Mouse (Mus musculus) liver, embryonic 13.5 days (tissue): ENCODE measurements around the gene Mef2c. TPM values are rescaled to one million over a fixed set of nuclear protein-coding genes. Genes with fewer than 3 reads are reported as not detected.

Source experiments
- ATAC-seq: fragments of 200-750 bp; cut with Nextera tagmentation; 2 replicates; pipeline ENCODE4 v1.8.0; 2017; ENCODE audit warnings: low read depth, mild to moderate bottlenecking, moderate number of reproducible peaks, moderate library complexity
- DNase-seq: peaks from one replicate; pipeline ENCODE4 v3.0.0; 2022
- H3K27ac ChIP-seq: fragments of 300-500 bp; sonication (generic); 2 replicates; pipeline ENCODE4 v1.5.1; 2015; ENCODE audit warnings: moderate library complexity, mild to moderate bottlenecking, inconsistent platforms
- H3K27me3 ChIP-seq: fragments of 300-500 bp; sonication (generic); 2 replicates; pipeline ENCODE4 v1.6.1; 2015; ENCODE audit warnings: mild to moderate bottlenecking, inconsistent platforms
- H3K36me3 ChIP-seq: fragments of 300-500 bp; sonication (generic); 2 replicates; pipeline ENCODE4 v1.6.1; 2015; ENCODE audit warnings: mild to moderate bottlenecking, inconsistent platforms
- H3K4me1 ChIP-seq: fragments of 300-500 bp; sonication (generic); replicated peaks from 2 replicates; pipeline ENCODE4 v1.6.1; 2015; ENCODE audit warnings: inconsistent platforms
- H3K4me2 ChIP-seq: fragments of 300-500 bp; sonication (generic); 2 replicates; pipeline ENCODE4 v1.6.1; 2015; ENCODE audit warnings: inconsistent platforms, mild to moderate bottlenecking, moderate library complexity
- H3K4me3 ChIP-seq: fragments of 300-500 bp; sonication (generic); replicated peaks from 2 replicates; pipeline ENCODE4 v1.5.1; 2015; ENCODE audit warnings: mild to moderate bottlenecking, inconsistent platforms
- H3K9ac ChIP-seq: fragments of 300-500 bp; sonication (generic); 2 replicates; pipeline ENCODE4 v1.6.1; 2015; ENCODE audit warnings: mild to moderate bottlenecking, inconsistent platforms
- H3K9me3 ChIP-seq: fragments of 300-500 bp; sonication (generic); replicated peaks from 2 replicates; pipeline ENCODE4 v1.6.1; 2016; ENCODE audit warnings: inconsistent platforms
- WGBS: fragments of 180-500 bp; shearing (Covaris S2); methylation state at CpG from one replicate; pipeline ENCODE4 v1.1.7; 2015; ENCODE audit not compliant: insufficient replicate concordance; 5-methylcytosine and 5-hydroxymethylcytosine counted together
- polyA plus RNA-seq: library from polyadenylated mRNA; unstranded; fragments of >200 nt; fragmentation: Nextera tagmentation; extraction: Ambion mirVana; gene quantifications from 2 replicates; pipeline ENCODE4 v1.2.1, GENCODE M21; 2015

Mef2c gene
- polyA plus RNA-seq: 15.4 and 21.7 TPM in 2 replicates

DNA sequence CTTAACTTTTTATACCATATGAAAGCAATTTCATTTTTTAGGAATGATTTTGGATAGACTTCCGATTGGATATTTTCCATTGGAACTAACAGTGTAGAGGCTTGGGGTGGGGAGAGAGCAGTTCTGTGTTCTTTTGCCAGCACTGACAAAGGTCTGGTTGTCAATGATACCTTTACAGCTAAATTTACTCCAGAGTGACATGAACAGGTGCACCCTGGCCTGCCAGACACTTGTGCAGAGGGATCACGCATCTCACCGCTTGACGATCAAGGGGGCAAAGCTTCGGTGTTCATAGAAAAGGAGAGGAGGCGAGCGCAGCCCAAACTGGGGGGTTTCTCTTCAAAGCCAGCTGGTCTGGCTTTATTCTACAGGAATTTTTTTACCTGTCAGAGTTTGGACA is at the start of gene Mef2c:
TSS of gene Mef2c (plus strand) at position 116 of the 400 bp plus-strand sequence.
- DNase-seq (no peak), ATAC-seq (no peak)
- 77% methylated on average over 7 of the region's 7 CpGs for WGBS
- Histone ChIP-seq H3K4me3 (no peak within 1 kb of the TSS), H3K4me2 (no peak within 1 kb of the TSS), H3K36me3 (no peaks in the 10 kb centered on the region), H3K4me1 (peaks cover 4% of the 10 kb centered on the region; the same call in 1 of the 2 replicates), H3K9me3 (no peaks in the 10 kb centered on the region), H3K9ac (no peak within 1 kb of the TSS), H3K27ac (no peak within 1 kb of the TSS), H3K27me3 (no peaks in the 10 kb centered on the region)

DNA sequence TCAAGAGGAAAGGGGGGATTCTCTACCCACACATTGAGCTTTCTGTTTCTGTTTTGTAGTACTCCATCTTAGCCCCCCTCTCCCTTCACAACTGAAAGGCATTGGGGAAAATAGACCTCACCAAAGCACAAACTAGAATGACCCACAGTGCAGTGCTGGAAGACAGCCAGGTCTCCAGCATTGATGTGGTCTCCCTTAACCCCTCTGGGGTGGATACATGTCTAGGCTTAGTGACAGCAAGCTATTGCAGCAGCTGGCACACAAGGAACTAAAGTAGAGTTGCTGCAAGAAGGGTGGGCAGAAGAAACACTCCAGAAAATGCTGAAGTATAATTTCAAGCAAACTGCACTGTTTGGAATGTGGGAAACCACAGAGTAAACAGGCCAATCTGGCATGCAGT is 45.1 kb upstream of the Mef2c start:
- H3K27me3 ChIP-seq: no peaks in the 10 kb centered on the region
- H3K27ac ChIP-seq: no peak overlapping the region
- no peaks in the 10 kb centered on the region for H3K4me1 ChIP-seq
- H3K4me3 ChIP-seq: no peak overlapping the region
- no peaks in the 10 kb centered on the region for H3K36me3 ChIP-seq
- DNase-seq: no peak
- H3K4me2 ChIP-seq: no peak overlapping the region
- H3K9ac ChIP-seq: no peak overlapping the region
- H3K9me3 ChIP-seq: no peaks in the 10 kb centered on the region
- ATAC-seq: no peak

- no peak overlapping the region for H3K27ac ChIP-seq
- H3K4me2 ChIP-seq: no peak overlapping the region
- no peak overlapping the region for H3K4me3 ChIP-seq
- H3K27me3 ChIP-seq: no peaks in the 10 kb centered on the region
- H3K4me1 ChIP-seq: no peaks in the 10 kb centered on the region
- DNase-seq: no peak
- no peak overlapping the region for H3K9ac ChIP-seq
- no peaks in the 10 kb centered on the region for H3K36me3 ChIP-seq
- ATAC-seq: no peak
- H3K9me3 ChIP-seq: no peaks in the 10 kb centered on the region
- 79% methylated on average over 3 of the region's 3 CpGs for WGBS
Measured at GRCm38 (mm10) chr13:83459600-83459999, 44.2 kb upstream of the Mef2c start.

GRCm38 (mm10) chr13:83460620-83461019 is 43.2 kb upstream of the Mef2c start:
- 18% methylated on average over 1 of the region's 1 CpGs for WGBS
- Histone ChIP-seq H3K9me3 (no peaks in the 10 kb centered on the region), H3K4me1 (no peaks in the 10 kb centered on the region), H3K4me3 (no peak overlapping the region), H3K27me3 (no peaks in the 10 kb centered on the region), H3K36me3 (no peaks in the 10 kb centered on the region), H3K4me2 (no peak overlapping the region), H3K27ac (no peak overlapping the region), H3K9ac (no peak overlapping the region)
- DNase-seq: no peak
- no peak for ATAC-seq

DNA sequence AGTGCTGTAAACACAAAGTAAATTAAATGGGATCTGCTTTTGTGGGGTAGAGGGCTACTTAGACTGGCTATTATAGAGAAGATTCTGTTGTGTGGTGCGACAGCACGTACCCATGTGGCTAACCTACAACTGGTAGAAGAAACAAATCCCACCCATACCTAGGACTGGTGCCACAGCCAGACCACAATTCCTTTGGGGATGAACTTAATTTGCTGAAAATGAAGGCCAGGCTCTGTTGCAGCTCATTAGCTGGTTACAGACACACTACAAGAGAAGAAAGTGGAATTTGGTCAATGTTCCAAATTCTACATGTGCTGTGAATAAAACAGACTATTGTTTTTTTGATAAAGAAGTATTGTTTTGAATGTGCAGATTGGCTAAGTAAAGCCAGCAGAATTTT is 42.3 kb upstream of the Mef2c start:
- no peak overlapping the region for H3K4me2 ChIP-seq
- ATAC-seq (no peak), DNase-seq (no peak)
- H3K4me3 ChIP-seq: no peak overlapping the region
- H3K27me3 ChIP-seq: no peaks in the 10 kb centered on the region
- H3K36me3 ChIP-seq: no peaks in the 10 kb centered on the region
- no peaks in the 10 kb centered on the region for H3K4me1 ChIP-seq
- no peaks in the 10 kb centered on the region for H3K9me3 ChIP-seq
- H3K9ac ChIP-seq: no peak overlapping the region
- no peak overlapping the region for H3K27ac ChIP-seq
- WGBS: 76% methylated on average over 2 of the region's 2 CpGs

DNA sequence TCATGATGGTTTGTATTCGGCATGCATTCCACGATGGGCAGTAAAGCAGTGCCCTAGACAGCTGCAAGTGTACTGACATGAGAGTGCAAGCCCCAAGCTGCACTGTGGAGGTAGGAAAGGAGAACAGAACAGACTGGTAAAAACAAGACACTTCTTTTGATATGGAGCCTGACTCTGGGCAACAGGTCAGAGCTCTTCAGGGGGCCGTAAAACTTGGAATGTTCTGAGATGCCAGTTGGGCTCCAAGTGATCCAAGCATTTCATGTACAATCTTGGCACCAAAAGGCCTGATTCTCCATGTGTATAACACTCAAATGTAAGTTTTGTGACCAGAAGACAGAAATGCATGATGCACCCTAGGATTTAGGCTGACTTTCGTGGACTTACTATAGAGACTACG is 37.1 kb upstream of the Mef2c start:
- Histone ChIP-seq H3K27me3 (no peaks in the 10 kb centered on the region), H3K4me2 (no peak overlapping the region), H3K36me3 (no peaks in the 10 kb centered on the region), H3K4me1 (no peaks in the 10 kb centered on the region), H3K9ac (no peak overlapping the region), H3K27ac (no peak overlapping the region), H3K4me3 (no peak overlapping the region), H3K9me3 (no peaks in the 10 kb centered on the region)
- 79% methylated on average over 5 of the region's 5 CpGs for WGBS
- ATAC-seq (no peak), DNase-seq (no peak)

- DNase-seq: no peak
- no peak overlapping the region for H3K9ac ChIP-seq
Measured at GRCm38 (mm10) chr13:83468794-83469193, 35.0 kb upstream of the Mef2c start.

GRCm38 (mm10) chr13:83473755-83474154 is 30.1 kb upstream of the Mef2c start:
- WGBS: 57% methylated on average over 2 of the region's 2 CpGs

More at GRCm38 (mm10) chr13:83468794-83469193, 35.0 kb upstream of the Mef2c start:
- Histone ChIP-seq H3K27ac (no peak overlapping the region), H3K27me3 (no peaks in the 10 kb centered on the region), H3K4me3 (no peak overlapping the region), H3K4me2 (no peak overlapping the region), H3K36me3 (no peaks in the 10 kb centered on the region), H3K4me1 (no peaks in the 10 kb centered on the region), H3K9me3 (no peaks in the 10 kb centered on the region)
- 21% methylated on average over 3 of the region's 3 CpGs for WGBS
- no peak for ATAC-seq

DNA sequence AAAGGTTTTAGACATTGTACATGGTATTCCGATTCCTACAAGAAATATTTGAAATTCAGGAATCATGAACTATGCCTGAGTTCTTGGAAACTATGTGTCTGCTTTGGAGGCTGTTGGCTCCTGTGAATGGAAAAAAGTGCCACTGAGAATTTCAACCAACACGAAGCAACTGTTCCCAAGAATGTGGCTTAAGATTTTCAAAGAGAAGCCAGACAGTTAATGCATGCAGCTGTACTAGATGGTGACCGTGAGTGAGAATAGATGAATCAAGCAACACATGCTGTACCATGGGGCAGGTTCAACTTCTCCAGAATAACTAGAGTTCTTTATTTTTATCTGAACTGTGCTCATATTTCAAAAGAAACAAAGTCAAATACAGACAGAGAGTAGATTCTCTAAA is 23.4 kb upstream of the Mef2c start:
- no peak overlapping the region for H3K4me3 ChIP-seq
- H3K9ac ChIP-seq: no peak overlapping the region
- H3K4me1 ChIP-seq: no peaks in the 10 kb centered on the region
- no peak for DNase-seq
- no peak overlapping the region for H3K4me2 ChIP-seq
- no peaks in the 10 kb centered on the region for H3K27me3 ChIP-seq
- no peaks in the 10 kb centered on the region for H3K36me3 ChIP-seq
- no peak for ATAC-seq
- WGBS: 63% methylated on average over 3 of the region's 3 CpGs
- H3K27ac ChIP-seq: no peak overlapping the region
- H3K9me3 ChIP-seq: no peaks in the 10 kb centered on the region

More at GRCm38 (mm10) chr13:83473755-83474154, 30.1 kb upstream of the Mef2c start:
- Histone ChIP-seq H3K36me3 (no peaks in the 10 kb centered on the region), H3K9ac (no peak overlapping the region), H3K9me3 (no peaks in the 10 kb centered on the region), H3K27me3 (no peaks in the 10 kb centered on the region), H3K27ac (no peak overlapping the region), H3K4me2 (no peak overlapping the region), H3K4me3 (no peak overlapping the region), H3K4me1 (no peaks in the 10 kb centered on the region)
- ATAC-seq (no peak), DNase-seq (no peak)

GRCm38 (mm10) chr13:83481310-83481709 is 22.5 kb upstream of the Mef2c start:
- DNase-seq (no peak), ATAC-seq (no peak)
- H3K9me3 ChIP-seq: no peaks in the 10 kb centered on the region
- H3K27ac ChIP-seq: no peak overlapping the region
- H3K36me3 ChIP-seq: no peaks in the 10 kb centered on the region
- 34% methylated on average over 7 of the region's 7 CpGs for WGBS
- H3K4me3 ChIP-seq: no peak overlapping the region
- H3K27me3 ChIP-seq: no peaks in the 10 kb centered on the region
- no peak overlapping the region for H3K4me2 ChIP-seq
- H3K4me1 ChIP-seq: no peaks in the 10 kb centered on the region
- no peak overlapping the region for H3K9ac ChIP-seq

- no peaks in the 10 kb centered on the region for H3K4me1 ChIP-seq
- no peak for DNase-seq
- no peaks in the 10 kb centered on the region for H3K36me3 ChIP-seq
- no peak for ATAC-seq
- H3K4me3 ChIP-seq: no peak overlapping the region
- 59% methylated on average over 5 of the region's 5 CpGs for WGBS
- H3K27me3 ChIP-seq: no peaks in the 10 kb centered on the region
- H3K27ac ChIP-seq: no peak overlapping the region
- H3K9ac ChIP-seq: no peak overlapping the region
- H3K9me3 ChIP-seq: no peaks in the 10 kb centered on the region
- no peak overlapping the region for H3K4me2 ChIP-seq
Measured at GRCm38 (mm10) chr13:83482087-83482486, 21.7 kb upstream of the Mef2c start.

GRCm38 (mm10) chr13:83484215-83484614 is 19.6 kb upstream of the Mef2c start:
- ATAC-seq (no peak), DNase-seq (no peak)
- no peaks in the 10 kb centered on the region for H3K36me3 ChIP-seq
- H3K4me2 ChIP-seq: no peak overlapping the region
- H3K9ac ChIP-seq: no peak overlapping the region
- H3K4me1 ChIP-seq: no peaks in the 10 kb centered on the region
- no peaks in the 10 kb centered on the region for H3K27me3 ChIP-seq
- H3K4me3 ChIP-seq: no peak overlapping the region
- WGBS: 70% methylated on average over 4 of the region's 4 CpGs
- no peaks in the 10 kb centered on the region for H3K9me3 ChIP-seq
- no peak overlapping the region for H3K27ac ChIP-seq
